Mouse (Mus musculus) forebrain, embryonic 13.5 days (tissue): ENCODE measurements around the gene R3hdm1. TPM values are rescaled to one million over a fixed set of nuclear protein-coding genes. Genes with fewer than 3 reads are reported as not detected.
"Not testable (repeated sequence)": the region's sequence is repeated elsewhere in the genome, so short reads cannot be mapped to it uniquely, and the experiment has no call there.

ENCODE experiments used
- ATAC-seq: fragments of 200-750 bp; cut with Nextera tagmentation; 2 replicates; pipeline ENCODE4 v1.8.0; 2017
- H3K27ac ChIP-seq: fragments of 300-500 bp; sonication (generic); 2 replicates; pipeline ENCODE4 v1.5.1; 2015; ENCODE audit warnings: inconsistent platforms, mild to moderate bottlenecking, moderate library complexity
- H3K27me3 ChIP-seq: fragments of 300-500 bp; sonication (generic); 2 replicates; pipeline ENCODE4 v1.6.1; 2015; ENCODE audit warnings: mild to moderate bottlenecking, inconsistent platforms
- H3K36me3 ChIP-seq: fragments of 300-500 bp; sonication (generic); 2 replicates; pipeline ENCODE4 v1.6.1; 2015; ENCODE audit warnings: mild to moderate bottlenecking, inconsistent platforms; ENCODE audit not compliant: poor library complexity, severe bottlenecking
- H3K4me1 ChIP-seq: fragments of 300-500 bp; sonication (generic); 2 replicates; pipeline ENCODE4 v1.6.1; 2015; ENCODE audit warnings: inconsistent platforms
- H3K4me2 ChIP-seq: fragments of 300-500 bp; sonication (generic); 2 replicates; pipeline ENCODE4 v1.6.1; 2015; ENCODE audit warnings: inconsistent platforms, mild to moderate bottlenecking, moderate library complexity
- H3K4me3 ChIP-seq: fragments of 300-500 bp; sonication (generic); 2 replicates; pipeline ENCODE4 v1.5.1; 2015; ENCODE audit warnings: mild to moderate bottlenecking, inconsistent platforms
- H3K9ac ChIP-seq: fragments of 300-500 bp; sonication (generic); 2 replicates; pipeline ENCODE4 v1.6.1; 2015; ENCODE audit warnings: mild to moderate bottlenecking, inconsistent platforms
- H3K9me3 ChIP-seq: fragments of 300-500 bp; sonication (generic); replicated peaks from 2 replicates; pipeline ENCODE4 v1.6.1; 2016; ENCODE audit warnings: inconsistent platforms
- WGBS: fragments of 180-500 bp; shearing (Covaris S2); methylation state at CpG from one replicate; pipeline ENCODE4 v1.1.7; 2015; 5-methylcytosine and 5-hydroxymethylcytosine counted together
- polyA plus RNA-seq: library from polyadenylated mRNA; unstranded; fragments of >200 nt; fragmentation: Nextera tagmentation; extraction: Ambion mirVana; gene quantifications from 2 replicates; pipeline ENCODE4 v1.2.1, GENCODE M21; 2015

The R3hdm1 gene
- polyA plus RNA-seq, 1 experiment from 2014 or later, result 109 TPM

DNA sequence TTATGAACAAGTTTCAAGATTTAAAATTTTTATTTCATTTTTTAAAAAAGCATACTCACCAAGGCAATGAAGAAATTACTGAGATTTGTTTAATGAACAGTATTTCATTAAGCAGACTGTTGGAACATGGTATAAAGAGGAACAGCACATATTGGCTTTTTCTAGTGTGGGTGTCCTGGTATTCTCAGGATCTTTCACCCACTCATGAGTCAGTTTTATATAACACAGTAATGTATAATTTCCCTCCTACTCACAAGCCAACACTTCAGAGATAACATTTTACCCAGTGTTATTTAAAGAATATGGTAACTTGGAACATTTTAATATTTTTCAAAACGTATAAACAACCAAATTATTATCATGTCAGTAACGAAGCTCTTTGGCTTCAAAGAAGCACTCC lies 25.3 kb upstream of the R3hdm1 start:
- no peak for ATAC-seq
- Histone ChIP-seq H3K9me3 (no peaks in the 10 kb centered on the region), H3K27me3 (no peaks in the 10 kb centered on the region), H3K4me2 (no peak overlapping the region), H3K27ac (no peak overlapping the region), H3K9ac (no peak overlapping the region), H3K4me1 (peaks cover 2% of the 10 kb centered on the region; the same call in 1 of the 2 replicates), H3K36me3 (0 out of 2 replicates have a peak, but pooled peaks cover 6% of the 10 kb centered on the region), H3K4me3 (no peak overlapping the region)
- 96% methylated on average over 2 of the region's 2 CpGs for WGBS

DNA sequence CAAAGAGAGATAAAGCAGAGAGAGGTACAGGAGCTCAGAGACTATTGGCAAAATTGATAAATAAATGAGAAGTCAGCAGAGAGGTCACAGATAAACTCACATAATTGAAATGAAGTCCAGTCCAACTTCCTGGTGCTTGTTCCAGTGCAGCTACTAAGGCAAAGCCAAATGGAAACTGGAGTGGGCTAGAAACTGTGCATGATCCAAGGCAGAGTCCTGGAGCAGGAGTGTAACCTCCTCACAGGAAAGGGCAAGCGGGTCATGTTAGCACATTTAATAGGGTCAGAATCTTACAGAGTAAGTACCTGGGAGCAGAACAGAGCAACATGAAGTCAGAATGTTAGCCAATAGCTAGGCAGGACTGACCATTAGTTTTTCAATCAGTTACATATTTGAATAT lies 24.5 kb upstream of the R3hdm1 start:
- ATAC-seq, result no peak

DNA sequence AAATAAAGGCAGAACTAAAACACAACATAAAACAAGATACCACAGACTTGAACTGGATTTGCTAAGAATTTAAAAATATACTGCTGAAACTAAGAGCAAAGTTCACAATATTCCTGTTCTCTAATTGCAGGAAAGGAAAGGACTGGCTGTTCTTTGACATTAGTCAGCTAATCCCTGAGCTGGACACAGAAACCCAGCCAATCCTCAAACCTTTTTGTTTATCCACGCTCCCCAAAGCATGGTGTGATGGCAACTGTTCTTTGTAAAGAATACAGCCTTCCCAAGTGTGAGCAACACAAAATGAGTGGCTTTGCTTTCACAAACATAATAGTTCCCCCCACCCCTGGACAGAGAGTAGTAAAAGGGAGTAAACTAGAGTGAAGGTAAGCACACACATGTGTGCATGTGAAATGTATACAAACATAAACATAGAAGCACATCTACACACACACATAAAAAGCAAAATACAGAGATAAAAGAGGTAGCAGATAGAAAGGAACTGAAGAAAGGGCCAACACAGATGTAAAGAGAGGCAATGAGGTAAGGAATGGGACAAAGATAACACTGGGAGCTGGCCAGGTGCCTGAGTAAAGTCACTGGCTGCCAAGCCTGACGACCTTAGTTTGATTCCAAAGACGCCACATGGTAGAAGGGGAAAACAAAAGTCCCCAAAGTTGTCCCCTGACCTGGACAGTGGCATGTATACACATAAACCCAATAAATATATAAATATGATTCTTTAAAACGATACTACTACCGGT lies 22.0 kb upstream of the R3hdm1 start:
- no peaks in the 10 kb centered on the region for H3K36me3 ChIP-seq
- peaks cover 5% of the 10 kb centered on the region; the same call in 1 of the 2 replicates for H3K4me1 ChIP-seq
- no peak for ATAC-seq
- no peak overlapping the region for H3K9ac ChIP-seq
- WGBS, result 77% methylated on average over 5 of the region's 5 CpGs
- H3K4me3 ChIP-seq, result no peak overlapping the region
- no peak overlapping the region for H3K27ac ChIP-seq
- no peaks in the 10 kb centered on the region for H3K9me3 ChIP-seq
- no peak overlapping the region for H3K4me2 ChIP-seq
- H3K27me3 ChIP-seq, result no peaks in the 10 kb centered on the region

More for the DNA sequence above, 24.5 kb upstream of the R3hdm1 start:
- Histone ChIP-seq H3K4me1 (peaks cover 5% of the 10 kb centered on the region; the same call in 1 of the 2 replicates), H3K4me3 (no peak overlapping the region), H3K9ac (no peak overlapping the region), H3K4me2 (no peak overlapping the region), H3K36me3 (0 out of 2 replicates have a peak, but pooled peaks cover 6% of the 10 kb centered on the region), H3K27me3 (no peaks in the 10 kb centered on the region), H3K9me3 (no peaks in the 10 kb centered on the region), H3K27ac (no peak overlapping the region)
- 93% methylated on average over 1 of the region's 1 CpGs for whole genome bisulfite sequencing

DNA sequence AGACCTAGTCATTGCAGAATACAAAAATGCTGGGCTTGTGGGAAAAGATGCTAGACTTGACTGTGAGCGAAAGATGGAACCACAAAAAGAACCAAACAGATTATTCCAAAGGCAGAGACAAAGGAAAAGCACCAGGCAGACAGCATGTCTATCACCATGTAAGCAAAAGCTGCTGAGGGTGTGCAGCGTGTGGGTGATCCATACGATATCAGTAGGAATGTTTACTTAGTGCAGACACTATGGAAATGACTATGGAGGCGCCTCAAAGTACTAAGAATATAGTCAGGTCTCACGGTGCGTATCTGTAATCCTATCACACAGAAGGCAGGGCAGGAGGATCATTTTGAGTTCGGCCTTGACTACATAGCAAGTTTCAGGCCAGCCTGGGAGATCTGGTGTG lies 21.2 kb upstream of the R3hdm1 start:
- H3K36me3 ChIP-seq, result no peaks in the 10 kb centered on the region
- no peak for ATAC-seq
- H3K27me3 ChIP-seq, result no peaks in the 10 kb centered on the region
- no peak overlapping the region for H3K27ac ChIP-seq
- peaks cover 5% of the 10 kb centered on the region; the same call in 1 of the 2 replicates for H3K4me1 ChIP-seq
- WGBS, result 95% methylated on average over 7 of the region's 7 CpGs
- no peak overlapping the region for H3K4me3 ChIP-seq
- H3K9ac ChIP-seq, result no peak overlapping the region
- no peak overlapping the region for H3K4me2 ChIP-seq
- H3K9me3 ChIP-seq, result no peaks in the 10 kb centered on the region

DNA sequence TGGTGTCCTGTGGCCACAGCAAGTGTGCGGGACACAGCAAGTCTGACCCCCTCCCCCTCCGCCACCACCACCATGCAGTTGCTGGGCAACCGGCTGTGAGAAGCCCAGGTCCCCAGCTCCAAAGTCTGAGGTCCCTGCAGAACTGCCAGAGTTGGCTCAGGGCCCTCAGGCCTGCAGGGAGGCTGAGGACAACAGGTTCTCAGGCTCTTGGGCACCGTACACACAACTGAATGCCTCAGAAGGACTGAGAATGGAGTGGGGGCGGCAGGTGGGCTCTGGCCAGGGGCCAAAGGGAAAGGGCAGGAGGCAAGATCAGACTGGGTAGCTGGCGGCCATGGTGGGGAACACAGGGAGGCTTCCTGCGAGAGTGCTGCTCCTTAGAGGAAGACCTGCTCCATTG lies 20.3 kb upstream of the R3hdm1 start:
- 0 out of 2 replicates have a peak overlapping the region, but pooled peaks have one; percentile 3 for H3K27ac ChIP-seq
- H3K4me1 ChIP-seq, result peaks cover 5% of the 10 kb centered on the region; the same call in 1 of the 2 replicates
- no peaks in the 10 kb centered on the region for H3K27me3 ChIP-seq
- no peaks in the 10 kb centered on the region for H3K36me3 ChIP-seq
- H3K4me3 ChIP-seq, result no peak overlapping the region
- H3K4me2 ChIP-seq, result no peak overlapping the region
- H3K9ac ChIP-seq, result no peak overlapping the region
- no peaks in the 10 kb centered on the region for H3K9me3 ChIP-seq
- ATAC-seq, result 0 out of 2 replicates have a peak, but pooled peaks have one; percentile 6
- WGBS, result 66% methylated on average over 7 of the region's 7 CpGs

DNA sequence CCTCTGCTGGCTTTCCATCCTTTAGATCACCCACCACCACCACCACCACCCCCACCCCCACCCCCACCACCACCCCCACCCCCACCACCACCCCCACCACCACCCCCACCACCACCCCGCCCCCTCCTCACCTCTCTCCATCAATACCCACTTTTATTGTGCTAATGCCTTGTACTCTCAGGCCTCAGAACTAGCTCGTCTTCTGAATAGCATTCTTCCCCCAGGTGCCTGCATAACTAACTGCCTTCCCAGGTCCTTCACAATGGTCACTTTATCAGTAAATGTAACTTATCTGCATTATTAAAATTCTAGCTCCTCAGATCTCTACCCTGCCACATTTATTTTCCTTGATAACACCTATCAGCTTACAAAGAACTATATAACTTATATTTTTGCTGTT lies 8.4 kb upstream of the R3hdm1 start:
- Histone ChIP-seq H3K9ac (no peak overlapping the region), H3K9me3 (no peaks in the 10 kb centered on the region), H3K4me1 (no peaks in the 10 kb centered on the region), H3K4me2 (no peak overlapping the region), H3K27ac (no peak overlapping the region), H3K4me3 (no peak overlapping the region), H3K27me3 (no peaks in the 10 kb centered on the region), H3K36me3 (peaks cover 15% of the 10 kb centered on the region)
- no peak for ATAC-seq
- WGBS, result 62% methylated on average over 2 of the region's 2 CpGs

DNA sequence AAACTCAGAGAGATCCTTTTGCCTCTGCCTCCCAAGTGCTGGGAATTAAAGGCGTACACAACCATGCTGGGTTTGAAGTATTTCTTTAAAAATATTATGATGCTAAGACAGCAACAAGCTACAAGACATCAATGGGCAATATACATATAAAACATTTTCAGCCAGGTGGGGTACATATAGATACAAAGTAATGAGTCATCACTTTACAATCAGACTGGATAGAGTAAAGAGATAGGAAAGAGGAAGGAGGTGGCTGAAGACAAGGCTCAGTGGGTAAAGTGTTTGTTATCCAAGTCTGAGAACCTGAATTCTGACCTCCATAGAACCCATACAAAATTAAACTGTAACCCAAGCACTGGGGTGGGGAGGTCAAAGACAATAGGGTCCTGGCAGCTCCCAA lies 4.8 kb upstream of the R3hdm1 start:
- Histone ChIP-seq H3K36me3 (no peaks in the 10 kb centered on the region), H3K4me1 (0 out of 2 replicates have a peak, but pooled peaks cover 4% of the 10 kb centered on the region), H3K4me2 (no peak overlapping the region), H3K27me3 (no peaks in the 10 kb centered on the region), H3K9ac (no peak overlapping the region), H3K9me3 (no peaks in the 10 kb centered on the region), H3K27ac (no peak overlapping the region), H3K4me3 (no peak overlapping the region)
- WGBS, result 98% methylated on average over 1 of the region's 1 CpGs
- no peak for ATAC-seq

DNA sequence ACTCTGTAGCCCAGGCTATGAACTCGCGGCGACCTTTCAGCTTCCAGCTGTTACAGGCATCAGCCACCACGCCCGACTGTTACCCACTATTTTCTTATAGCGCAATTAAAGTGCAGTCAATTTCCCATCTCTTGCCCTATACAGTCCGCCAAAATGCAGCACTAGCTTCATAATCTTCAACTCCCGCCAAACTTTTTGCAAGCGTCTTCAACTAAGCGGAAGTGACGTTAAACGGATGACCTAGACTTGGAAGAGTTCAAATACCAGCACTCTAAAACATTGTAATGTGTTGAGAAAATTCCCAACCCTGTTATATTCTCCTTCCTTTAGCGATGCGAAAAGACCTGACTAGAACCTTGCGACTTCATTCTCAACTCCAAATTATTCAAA lies 855 bp upstream of the R3hdm1 start:
- peak; percentile 16 for ATAC-seq
- peak overlapping the region; percentile 64 for H3K4me2 ChIP-seq
- H3K4me1 ChIP-seq, result peaks cover 26% of the 10 kb centered on the region
- peak overlapping the region; percentile 74 for H3K4me3 ChIP-seq
- no peaks in the 10 kb centered on the region for H3K9me3 ChIP-seq
- H3K9ac ChIP-seq, result peak overlapping the region; percentile 40; the same call in 1 of the 2 replicates
- 0 out of 2 replicates have a peak overlapping the region, but pooled peaks have one; percentile 48 for H3K27ac ChIP-seq
- no peaks in the 10 kb centered on the region for H3K36me3 ChIP-seq
- WGBS, result under 1% methylated on average over 15 of the region's 15 CpGs
- no peaks in the 10 kb centered on the region for H3K27me3 ChIP-seq

DNA sequence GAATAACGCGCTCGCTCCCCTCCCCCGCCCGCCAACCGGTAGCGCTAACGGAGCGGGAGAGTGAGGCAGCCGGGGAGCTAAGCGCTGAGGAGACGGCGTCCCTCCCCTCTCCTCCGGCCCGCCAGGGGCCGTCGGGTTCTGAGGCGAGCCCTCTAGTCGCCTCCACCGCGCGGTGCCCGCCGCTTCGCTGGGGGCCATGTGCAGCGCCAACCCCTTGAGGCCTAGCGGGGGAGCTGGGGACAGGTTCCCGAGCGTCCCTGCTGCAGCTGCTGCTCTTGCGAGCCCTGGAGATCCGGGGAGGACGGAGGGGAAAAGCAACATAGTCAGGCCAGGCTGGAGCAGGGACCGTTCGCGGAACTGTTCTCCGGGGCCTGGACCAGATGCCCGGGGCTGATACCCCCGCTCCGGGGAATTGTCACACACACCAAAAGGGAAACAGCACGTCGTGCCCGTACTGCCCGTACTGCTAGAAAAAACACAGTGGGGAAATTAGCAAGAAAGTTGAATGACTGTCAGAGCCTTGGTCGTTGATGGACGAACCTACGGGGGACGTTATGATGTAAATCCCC lies 503 bp downstream of the R3hdm1 start:
- Histone ChIP-seq H3K27ac (peak overlapping the region; percentile 95), H3K4me3 (peak overlapping the region; percentile 74), H3K9ac (peak overlapping the region; percentile 87), H3K27me3 (no peaks in the 10 kb centered on the region), H3K4me2 (peak overlapping the region; percentile 78), H3K36me3 (no peaks in the 10 kb centered on the region), H3K9me3 (no peaks in the 10 kb centered on the region), H3K4me1 (peaks cover 26% of the 10 kb centered on the region)
- WGBS, result under 1% methylated on average over 43 of the region's 47 CpGs
- ATAC-seq, result peak; percentile 68

DNA sequence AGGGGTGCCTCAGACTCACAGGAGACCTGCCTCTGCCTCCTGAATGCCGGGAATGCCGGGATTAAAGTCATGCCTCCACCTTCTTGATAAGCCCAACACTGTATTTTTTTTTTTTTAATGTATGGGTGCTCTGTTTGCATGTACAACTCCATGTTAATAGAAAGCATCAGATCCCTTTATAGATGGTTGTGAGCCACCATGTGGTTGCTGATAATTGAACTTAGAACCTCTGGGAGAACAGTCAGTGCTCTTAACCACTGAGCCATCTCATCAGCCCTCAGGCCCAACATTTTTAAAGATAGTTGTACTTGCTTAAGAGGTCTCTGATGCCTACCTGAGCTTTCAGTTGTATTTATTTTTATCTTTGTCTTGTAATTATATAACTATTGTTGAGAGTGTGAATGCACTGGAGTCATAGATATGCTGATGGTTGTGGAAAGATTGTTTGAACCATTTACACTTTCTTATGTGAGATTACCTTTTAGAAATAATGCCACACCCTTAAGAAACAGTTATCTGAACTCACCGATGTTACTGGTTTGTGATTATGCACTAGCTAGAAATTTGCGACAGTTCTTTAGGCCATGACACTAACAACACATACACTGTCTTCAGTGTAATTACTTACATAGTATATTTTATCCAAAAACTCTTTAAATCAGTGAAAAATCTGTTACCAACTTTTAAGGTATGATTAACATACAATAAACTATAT lies 18.0 kb downstream of the R3hdm1 start:
- WGBS, result 97% methylated on average over 4 of the region's 4 CpGs
- no peaks in the 10 kb centered on the region for H3K4me1 ChIP-seq
- no peak for ATAC-seq
- no peaks in the 10 kb centered on the region for H3K27me3 ChIP-seq
- no peak overlapping the region for H3K4me2 ChIP-seq
- no peaks in the 10 kb centered on the region; the same call in 1 of the 2 replicates for H3K9me3 ChIP-seq
- H3K9ac ChIP-seq, result no peak overlapping the region
- peaks cover 4% of the 10 kb centered on the region; the same call in 1 of the 2 replicates for H3K36me3 ChIP-seq
- no peak overlapping the region for H3K27ac ChIP-seq
- H3K4me3 ChIP-seq, result no peak overlapping the region

DNA sequence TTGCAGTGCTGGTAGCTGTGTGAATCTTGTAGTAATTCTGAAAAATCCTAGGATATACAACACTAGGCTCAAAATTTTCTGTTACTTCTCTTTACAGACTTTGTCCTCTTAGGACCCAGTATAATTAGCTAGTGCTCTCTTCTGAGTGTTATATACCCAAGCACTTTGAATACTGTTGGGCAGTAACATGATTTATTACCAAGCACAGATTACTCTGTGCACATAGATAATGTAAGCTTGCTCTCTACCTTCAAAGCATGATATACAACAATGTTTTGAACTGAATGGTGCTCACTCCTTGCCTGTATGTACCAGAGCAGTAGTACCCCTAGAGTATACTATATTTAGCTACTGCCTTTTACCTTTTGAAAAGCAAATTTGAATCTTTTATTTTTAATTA lies 33.1 kb downstream of the R3hdm1 start:
- not testable (repeated sequence) for H3K4me1 ChIP-seq, H3K4me2 ChIP-seq, H3K9me3 ChIP-seq, H3K36me3 ChIP-seq, ATAC-seq, H3K27me3 ChIP-seq, H3K27ac ChIP-seq, H3K9ac ChIP-seq, H3K4me3 ChIP-seq

DNA sequence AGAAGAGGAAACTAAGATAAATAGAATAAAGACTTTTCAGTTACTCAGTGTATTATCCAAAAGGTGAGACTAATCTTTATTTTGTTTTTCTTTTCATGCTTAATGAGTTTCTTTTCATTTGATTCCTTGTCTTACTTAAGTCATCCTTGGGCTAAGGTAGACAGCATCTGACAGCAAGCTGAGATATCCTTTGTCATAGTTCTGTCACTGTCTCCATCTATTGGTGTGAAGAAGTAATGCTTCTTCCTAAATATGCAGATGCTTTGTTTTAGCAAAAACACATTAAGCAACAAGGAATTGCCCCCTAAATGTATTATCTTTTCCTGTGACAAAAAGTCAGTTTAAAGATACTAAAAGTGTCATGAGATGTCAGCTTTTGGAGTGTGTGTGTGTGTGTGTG lies 37.9 kb downstream of the R3hdm1 start:
- ATAC-seq, result no peak
- Histone ChIP-seq H3K9ac (no peak overlapping the region), H3K27ac (no peak overlapping the region), H3K4me2 (no peak overlapping the region), H3K4me3 (no peak overlapping the region), H3K27me3 (no peaks in the 10 kb centered on the region), H3K4me1 (0 out of 2 replicates have a peak, but pooled peaks cover 3% of the 10 kb centered on the region), H3K9me3 (no peaks in the 10 kb centered on the region), H3K36me3 (no peaks in the 10 kb centered on the region)
